Mouse (Mus musculus) CH12.LX (cell line): ENCODE measurements around the gene Ap4b1.

Experiments
- MEF2A ChIP-seq: IDR thresholded peaks from 2 replicates; pipeline ENCODE4 v1.6.1; 2014; ENCODE audit warnings: low read depth, mild to moderate bottlenecking, inconsistent platforms, low read length, improper control_type of control experiment, borderline replicate concordance
- USF2 ChIP-seq: conservative IDR thresholded peaks from 2 replicates; pipeline ENCODE4 v1.6.1; 2011; ENCODE audit warnings: low read depth, low read length, improper control_type of control experiment

DNA sequence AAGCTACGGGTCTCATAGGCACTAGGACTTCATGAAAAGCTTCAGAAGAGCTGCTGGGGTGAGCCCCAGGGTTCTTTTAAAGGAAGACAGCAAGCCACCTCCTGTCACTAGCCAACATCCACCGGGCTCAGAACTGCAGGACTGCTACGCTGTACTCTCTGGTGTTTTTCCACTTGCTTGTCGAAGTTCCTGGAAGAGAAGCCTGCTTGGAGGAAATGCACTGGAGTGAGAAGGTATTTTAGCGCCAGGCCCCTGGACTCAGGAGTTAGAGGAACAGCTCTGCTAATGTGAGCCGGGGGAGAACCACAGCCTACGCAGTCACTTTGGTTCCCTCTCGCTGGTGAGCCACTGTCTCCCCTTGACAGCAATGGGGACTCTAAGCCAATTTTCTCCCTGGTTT, 6.5 kb upstream of the Ap4b1 start:
- TF ChIP-seq MEF2A (no peak), USF2 (no peak)
